Mouse (Mus musculus): ENCODE data around the gene Limch1. TPM values are rescaled to one million over a fixed set of nuclear protein-coding genes. Genes with fewer than 3 reads are reported as not detected.

The Limch1 gene
- polyA plus RNA-seq, 1 experiment from 2014 or later: 33.2 TPM

DNA sequence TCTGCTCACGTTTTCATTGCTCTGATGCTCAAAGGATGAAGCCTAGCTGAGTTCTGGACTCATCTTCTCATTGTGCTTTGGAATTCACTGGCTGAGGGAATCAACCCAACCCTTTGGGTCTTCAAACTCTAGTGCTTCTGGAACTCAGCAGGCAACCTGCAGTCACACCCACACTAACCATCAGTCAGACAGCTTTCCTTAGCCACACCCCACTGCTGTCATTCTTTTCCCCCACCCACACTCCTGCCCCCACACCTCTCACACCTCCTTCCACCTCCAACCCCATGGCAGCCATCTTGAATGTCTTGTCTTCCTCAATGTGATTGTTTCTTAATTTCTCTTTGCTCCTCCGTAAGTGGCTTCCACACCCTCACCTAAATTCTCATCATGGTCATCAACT is 360.6 kb downstream of the Limch1 start:
- peaks cover 17% of the 10 kb centered on the region for H3K4me1 ChIP-seq
- H3K27me3 ChIP-seq (ENCODE audit: low read depth, poor library complexity, severe bottlenecking): peaks cover 84% of the 10 kb centered on the region
- no peaks in the 10 kb centered on the region for H3K9me3 ChIP-seq (replicated peaks)
- DNase-seq (ENCODE audit: low spot score): no peak
- H3K4me3 ChIP-seq: no peak overlapping the region
- WGBS: 82% methylated on average over 2 of the region's 2 CpGs
- no peaks in the 10 kb centered on the region for H3K36me3 ChIP-seq
- H3K27ac ChIP-seq (replicated peaks): no peak overlapping the region

Small RNA genes lying within 50 kb of the gene (microRNA-seq; reads per million reads assigned to microRNA genes)
- gene Gm23841: not detected

Other genes with a start within 250 kb of the Limch1 start
- 28.2 and 37.8 TPM in 2 replicates for gene Apbb2, start 127.0 kb upstream of the Limch1 start, polyA plus RNA-seq (2016; fragmentation: Nextera tagmentation; extraction: Ambion mirVana)
- 265 and 368 TPM in 2 replicates for gene Uchl1, start 69.7 kb upstream of the Limch1 start, polyA plus RNA-seq (2016; fragmentation: Nextera tagmentation; extraction: Ambion mirVana)

Measured in midbrain, embryonic 10.5 days (tissue).